Comparison of ENCODE assay signal across 3 mouse cellular contexts in the genomic region with DNA sequence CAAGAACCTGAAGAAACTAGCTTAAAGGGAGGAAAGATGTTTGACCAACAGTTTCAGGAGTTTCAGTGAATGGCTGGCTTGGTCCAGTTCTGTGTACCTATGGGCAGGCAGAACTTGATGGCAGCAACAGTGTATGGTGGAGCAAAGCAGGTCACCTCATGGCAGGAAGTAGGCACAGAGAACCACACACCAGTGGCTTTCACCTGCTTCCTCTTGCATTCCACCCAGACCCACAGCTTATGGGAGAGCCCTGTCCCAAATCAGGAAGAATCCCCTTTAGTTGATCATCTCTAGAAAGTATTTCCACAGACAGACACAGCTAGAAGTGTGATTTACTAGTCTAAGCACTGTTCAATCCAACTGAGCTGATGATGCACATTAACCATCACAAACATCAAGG. TPM values are rescaled to one million over a fixed set of nuclear protein-coding genes. Genes with fewer than 3 reads are reported as not detected.
"Had no signal": no experiment of that assay in that cellular context is flagged by ENCODE, and none has a peak within 500 bp of the region (broad histone marks: within the 10 kb centered on the region; RNA-seq: fewer than 3 reads in every experiment).

No protein-coding gene starts in this region.

RNA-seq across cellular contexts. Expression of gene Ptgdr, which starts 42.6 kb away (rescaled TPM):
- total RNA-seq: liver, adult 2 months; megakaryocyte-erythroid progenitor cell, adult 5-6 weeks; monocyte, adult 5-6 weeks had no signal
